ENCODE assay signal across 12 mouse cellular contexts in genomic region chrX:143665771-143666170, GRCm38 (mm10).
DNase-seq lines count a peak whose midpoint lies in the region; ATAC-seq and TF ChIP-seq lines count a peak whose summit lies in the region.
"Had no signal": no experiment of that assay in that cellular context is flagged by ENCODE, and none has a peak within 500 bp of the region (broad histone marks: within the 10 kb centered on the region; RNA-seq: fewer than 3 reads in every experiment).

No protein-coding gene starts in this region.

- no peak for ATAC-seq in forebrain, embryonic 16.5 days
- ATAC-seq in midbrain, embryonic 12.5 days (ENCODE audit: low FRiP score, low read depth), result no peak

- no peaks in the 10 kb centered on the region for H3K36me3 ChIP-seq in forebrain, embryonic 16.5 days (ENCODE audit: control insufficient read depth, insufficient read depth)
- no peaks in the 10 kb centered on the region for H3K36me3 ChIP-seq in midbrain, embryonic 12.5 days
- H3K36me3 ChIP-seq: heart, embryonic 12.5 days had no signal

- H3K9ac ChIP-seq in forebrain, embryonic 16.5 days (replicated peaks; ENCODE audit: low read depth, low read length), result no peak overlapping the region
- H3K9ac ChIP-seq in midbrain, embryonic 12.5 days (replicated peaks), result no peak overlapping the region
- H3K9ac ChIP-seq: heart, embryonic 12.5 days had no signal

- no peak overlapping the region for H3K27ac ChIP-seq in forebrain, embryonic 16.5 days (ENCODE audit: low read length)
- no peak overlapping the region for H3K27ac ChIP-seq in midbrain, embryonic 12.5 days (replicated peaks)
- H3K27ac ChIP-seq in gastrocnemius, adult 2 months, result no peak overlapping the region

- H3K4me1 ChIP-seq in forebrain, embryonic 16.5 days (replicated peaks; ENCODE audit: control insufficient read depth, insufficient read depth, low read length), result peaks cover 4% of the 10 kb centered on the region; the same call in 1 of the 2 replicates
- no peaks in the 10 kb centered on the region for H3K4me1 ChIP-seq in midbrain, embryonic 12.5 days
- H3K4me1 ChIP-seq: heart, embryonic 12.5 days had no signal

- no peaks in the 10 kb centered on the region for H3K9me3 ChIP-seq in forebrain, embryonic 16.5 days (ENCODE audit: control insufficient read depth, low read length)
- no peaks in the 10 kb centered on the region for H3K9me3 ChIP-seq in midbrain, embryonic 12.5 days
- H3K9me3 ChIP-seq: heart, embryonic 12.5 days had no signal

- peak overlapping the region; percentile 59 for H3K4me3 ChIP-seq in forebrain, embryonic 16.5 days (replicated peaks; ENCODE audit: low read length)
- H3K4me3 ChIP-seq in midbrain, embryonic 12.5 days, result peak overlapping the region; percentile 51
- no peak overlapping the region for H3K4me3 ChIP-seq in gastrocnemius, adult 2 months
- H3K4me3 ChIP-seq: heart, embryonic 12.5 days had no signal

- DNase-seq in 3134 (ENCODE audit: extremely low read depth, insufficient read length, low spot score), result peak; percentile 42
- DNase-seq in NIH3T3 (ENCODE audit: low read depth), result peak; percentile 54
- DNase-seq in heart, adult 8-10 months (ENCODE audit: low spot score), result no peak
- DNase-seq in kidney, adult 9 months, result no peak
- DNase-seq in gastrocnemius, adult 2 months, result no peak
- DNase-seq: cerebellum, adult 8-10 months; kidney, postnatal 14 days; layer of hippocampus, postnatal 36 days; liver had no signal

- intact Hi-C loops in gastrocnemius, adult 2 months (cut with DNase I), result loop anchor here (2.0 to 10.0 kb wide), 2 partner anchors 203 to 571 kb away; partner anchors contain the start of gene Rtl9

- WGBS in forebrain, embryonic 16.5 days, result 26% methylated on average over 2 of the region's 2 CpGs
- 62% methylated on average over 2 of the region's 2 CpGs for WGBS in midbrain, embryonic 12.5 days

- TF ChIP-seq CTCF in gastrocnemius, adult 2 months (IDR thresholded peaks at IDR 0.05), result no peak

- peak overlapping the region; percentile 54 for H3K4me2 ChIP-seq in forebrain, embryonic 16.5 days (ENCODE audit: low read length)
- H3K4me2 ChIP-seq in midbrain, embryonic 12.5 days (replicated peaks), result peak overlapping the region; percentile 54
- H3K4me2 ChIP-seq: heart, embryonic 12.5 days had no signal

- H3K27me3 ChIP-seq in forebrain, embryonic 16.5 days (replicated peaks; ENCODE audit: control insufficient read depth, insufficient read depth, low read length), result 0 out of 2 replicates have a peak, but pooled peaks cover 3% of the 10 kb centered on the region
- H3K27me3 ChIP-seq in midbrain, embryonic 12.5 days, result peaks cover 57% of the 10 kb centered on the region

Comparison
In these comparisons a context has a peak if more than half of its experiments do, and no peak if none do; other contexts are left out.
1. DNase-seq: peak in 3134 (single experiment) and NIH3T3 (single experiment); none in heart, adult 8-10 months (single experiment), kidney, adult 9 months (single experiment) and gastrocnemius, adult 2 months (single experiment).